Mouse (Mus musculus) MEL (cell line): ENCODE results near the gene Phgr1.

ENCODE experiments used
- CTCF ChIP-seq, 3 experiments: IDR thresholded peaks in 2 of 3; conservative IDR thresholded peaks in 1 of 3; 2 replicates each; pipeline ENCODE4 v1.5.1; 2011 to 2012; ENCODE audit warnings: low read length in 3 of 3, low read depth in 2 of 3, mild to moderate bottlenecking in 2 of 3, improper control_type of control experiment in 1 of 3, inconsistent platforms in 1 of 3, mixed read lengths in 1 of 3, moderate library complexity in 1 of 3; ENCODE audit not compliant: control insufficient read depth in 1 of 3, insufficient read depth in 1 of 3, poor library complexity in 1 of 3, severe bottlenecking in 1 of 3
- MAX ChIP-seq: IDR thresholded peaks from 2 replicates; pipeline ENCODE4 v1.6.1; 2011; ENCODE audit warnings: low read length, improper control_type of control experiment
- POLR2A ChIP-seq, 2 experiments: IDR thresholded peaks; 2 replicates each; pipeline ENCODE4 v1.6.1; 2011 to 2012; ENCODE audit warnings: low read length in 2 of 2, mild to moderate bottlenecking in 2 of 2, control low read depth in 1 of 2, improper control_type of control experiment in 1 of 2, low read depth in 1 of 2, moderate library complexity in 1 of 2; ENCODE audit not compliant: control insufficient read depth in 1 of 2, insufficient read depth in 1 of 2, poor library complexity in 1 of 2
- USF1 ChIP-seq: IDR thresholded peaks from 2 replicates; pipeline ENCODE4 v1.6.1; 2014; ENCODE audit warnings: low read depth, mild to moderate bottlenecking, inconsistent platforms, low read length, improper control_type of control experiment, moderate library complexity

DNA sequence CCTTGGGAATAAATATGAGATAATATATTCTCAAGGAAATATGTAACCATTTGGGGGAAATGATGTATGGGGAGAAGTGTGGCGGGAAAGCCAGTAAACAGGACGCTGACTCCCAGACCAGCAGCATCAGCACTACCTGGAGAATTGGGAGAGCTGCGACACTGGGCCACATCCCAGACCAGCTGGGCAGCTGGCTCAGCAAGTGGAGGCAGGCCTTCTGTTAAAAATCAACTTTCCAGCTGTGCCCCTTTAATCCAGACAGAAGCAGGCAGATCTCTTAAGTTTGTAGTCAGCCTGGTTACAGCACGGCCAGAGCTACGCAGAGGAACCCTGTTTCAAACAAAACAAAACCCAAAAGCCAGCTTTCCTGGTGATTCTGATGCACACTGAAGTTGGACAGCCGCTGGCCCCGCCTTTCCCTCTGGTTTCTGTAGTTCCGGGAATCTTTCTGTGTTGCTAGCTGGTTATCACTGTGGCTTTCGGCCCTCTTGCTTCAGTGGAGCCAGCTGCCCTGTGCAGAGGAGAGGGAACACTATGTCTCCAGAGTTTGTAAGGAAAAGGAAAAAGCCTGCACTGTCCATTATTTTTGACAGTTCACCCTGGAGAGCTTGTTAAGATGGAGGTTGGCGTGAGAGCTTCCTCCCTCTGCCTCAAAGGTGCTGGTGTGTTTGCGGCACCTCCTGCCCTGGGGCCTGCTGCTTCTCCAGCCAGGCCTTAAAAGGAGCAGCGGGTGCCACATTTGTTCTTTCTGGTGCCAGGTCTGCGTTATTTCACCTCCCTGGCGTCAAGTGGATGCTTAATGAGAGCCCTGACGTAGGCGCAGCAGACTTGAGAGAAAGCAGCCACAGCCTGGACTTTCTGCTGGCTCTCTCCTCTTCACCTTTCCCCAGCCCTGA, 20.4 kb upstream of the Phgr1 start:
- no peak for TF ChIP-seq POLR2A (IDR thresholded peaks at IDR 0.05; ENCODE audit: control insufficient read depth in 1 of 2, insufficient read depth in 1 of 2, low read depth in 1 of 2, low read length in 2 of 2, poor library complexity in 1 of 2)
- TF ChIP-seq USF1: no peak
- no peak for TF ChIP-seq CTCF (IDR thresholded peaks at IDR 0.05 in 2 of 3, conservative IDR thresholded peaks at IDR 0.05 in 1 of 3; ENCODE audit: control insufficient read depth in 1 of 3, insufficient read depth in 1 of 3, low read depth in 2 of 3, low read length in 3 of 3, poor library complexity in 1 of 3, severe bottlenecking in 1 of 3)
- TF ChIP-seq MAX: no peak
